Mouse (Mus musculus) kidney, embryonic 15.5 days (tissue): ENCODE measurements around the gene Olfr9. TPM values are rescaled to one million over a fixed set of nuclear protein-coding genes. Genes with fewer than 3 reads are reported as not detected.
"Not testable (repeated sequence)": the region's sequence is repeated elsewhere in the genome, so short reads cannot be mapped to it uniquely, and the experiment has no call there.

Source experiments
- ATAC-seq: fragments of 200-750 bp; cut with Nextera tagmentation; replicated peaks from 2 replicates; pipeline ENCODE4 v1.8.0; 2017; ENCODE audit warnings: moderate TSS enrichment; ENCODE audit not compliant: low FRiP score
- H3K27ac ChIP-seq: fragments of 300-500 bp; sonication (generic); 2 replicates; pipeline ENCODE4 v1.5.1; 2015; ENCODE audit warnings: mild to moderate bottlenecking, inconsistent platforms
- H3K27me3 ChIP-seq: fragments of 300-500 bp; sonication (generic); 2 replicates; pipeline ENCODE4 v1.6.1; 2015; ENCODE audit warnings: inconsistent platforms
- H3K36me3 ChIP-seq: fragments of 300-500 bp; sonication (generic); 2 replicates; pipeline ENCODE4 v1.6.1; 2015; ENCODE audit warnings: inconsistent platforms
- H3K4me1 ChIP-seq: fragments of 300-500 bp; sonication (generic); 2 replicates; pipeline ENCODE4 v1.6.1; 2015; ENCODE audit warnings: inconsistent platforms
- H3K4me2 ChIP-seq: fragments of 300-500 bp; sonication (generic); 2 replicates; pipeline ENCODE4 v1.6.1; 2015; ENCODE audit warnings: moderate library complexity, mild to moderate bottlenecking, inconsistent platforms
- H3K4me3 ChIP-seq: fragments of 300-500 bp; sonication (generic); replicated peaks from 2 replicates; pipeline ENCODE4 v1.5.1; 2015; ENCODE audit warnings: mild to moderate bottlenecking, inconsistent platforms
- H3K9ac ChIP-seq: fragments of 300-500 bp; sonication (generic); 2 replicates; pipeline ENCODE4 v1.6.1; 2015; ENCODE audit warnings: mild to moderate bottlenecking, inconsistent platforms
- H3K9me3 ChIP-seq: fragments of 300-500 bp; sonication (generic); replicated peaks from 2 replicates; pipeline ENCODE4 v1.6.1; 2016; ENCODE audit warnings: inconsistent platforms
- WGBS: fragments of 180-500 bp; shearing (Covaris S2); methylation state at CpG from one replicate; pipeline ENCODE4 v1.1.7; 2015; ENCODE audit warnings: mixed read lengths; 5-methylcytosine and 5-hydroxymethylcytosine counted together
- polyA plus RNA-seq: library from polyadenylated mRNA; unstranded; fragments of >200 nt; fragmentation: Nextera tagmentation; extraction: Ambion mirVana; gene quantifications from 2 replicates; pipeline ENCODE4 v1.2.1, GENCODE M21; 2015

Gene Olfr9
- not detected in 2 replicates for polyA plus RNA-seq

DNA sequence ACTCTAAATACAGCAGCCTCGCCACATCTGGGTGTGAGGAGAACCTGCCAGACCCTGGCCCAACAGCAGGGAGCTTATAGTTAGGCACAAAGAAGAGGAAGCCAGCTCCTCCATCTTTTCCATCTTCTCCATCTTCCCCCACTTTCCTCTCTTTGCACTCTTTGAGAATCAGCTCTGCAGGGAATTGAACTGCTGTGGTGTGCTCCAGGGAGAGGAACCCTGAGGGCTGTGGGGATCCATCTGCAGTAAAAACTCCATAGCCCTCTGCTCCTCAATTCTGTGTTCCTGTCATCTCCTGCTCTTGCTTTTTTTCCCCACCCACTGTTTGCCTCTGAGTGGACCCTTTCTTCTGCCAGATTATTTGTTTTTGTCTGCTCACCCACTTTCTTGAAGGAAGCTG, at the start of gene Olfr9:
Olfr9 (plus strand) TSS at position 301 of the 400 bp plus-strand sequence.
- H3K9me3 ChIP-seq, H3K27ac ChIP-seq, H3K36me3 ChIP-seq, H3K4me3 ChIP-seq, H3K27me3 ChIP-seq, H3K4me2 ChIP-seq, H3K9ac ChIP-seq, ATAC-seq, H3K4me1 ChIP-seq: not testable (repeated sequence)
- 54% methylated on average over 1 of the region's 1 CpGs for WGBS

DNA sequence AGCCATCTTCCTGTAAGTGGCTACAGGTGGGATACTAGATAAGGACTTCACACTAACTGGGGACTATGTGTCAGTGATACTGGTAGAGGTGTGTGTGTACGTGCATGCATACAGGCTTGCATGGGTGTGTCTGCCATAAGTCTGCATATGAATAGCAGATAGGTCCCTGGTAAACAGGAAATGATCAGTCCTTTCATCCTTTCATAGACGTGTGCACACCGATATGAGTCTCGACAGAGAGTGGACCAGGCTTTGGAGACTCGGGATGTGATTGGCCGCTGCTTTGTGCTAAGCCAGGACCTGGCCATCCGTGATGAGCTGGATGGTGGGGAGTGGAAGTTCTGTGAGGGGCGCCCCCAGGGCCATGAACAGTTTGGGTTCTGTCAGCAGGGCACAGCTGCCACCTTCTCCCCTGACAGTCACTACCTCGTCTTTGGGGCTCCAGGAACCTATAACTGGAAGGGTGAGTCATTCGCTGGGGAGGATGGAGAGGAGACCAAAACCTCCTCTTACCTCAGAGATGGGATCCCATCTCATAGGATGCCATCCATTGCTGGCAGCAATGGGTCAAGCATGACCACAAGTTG, 48.7 kb upstream of the Olfr9 start:
- H3K4me1 ChIP-seq = no peaks in the 10 kb centered on the region
- no peaks in the 10 kb centered on the region for H3K9me3 ChIP-seq
- peaks cover 13% of the 10 kb centered on the region for H3K27me3 ChIP-seq
- no peaks in the 10 kb centered on the region for H3K36me3 ChIP-seq
- 80% methylated on average over 10 of the region's 10 CpGs for WGBS
- H3K9ac ChIP-seq = no peak overlapping the region
- no peak overlapping the region for H3K27ac ChIP-seq
- no peak for ATAC-seq
- no peak overlapping the region for H3K4me2 ChIP-seq
- no peak overlapping the region for H3K4me3 ChIP-seq

DNA sequence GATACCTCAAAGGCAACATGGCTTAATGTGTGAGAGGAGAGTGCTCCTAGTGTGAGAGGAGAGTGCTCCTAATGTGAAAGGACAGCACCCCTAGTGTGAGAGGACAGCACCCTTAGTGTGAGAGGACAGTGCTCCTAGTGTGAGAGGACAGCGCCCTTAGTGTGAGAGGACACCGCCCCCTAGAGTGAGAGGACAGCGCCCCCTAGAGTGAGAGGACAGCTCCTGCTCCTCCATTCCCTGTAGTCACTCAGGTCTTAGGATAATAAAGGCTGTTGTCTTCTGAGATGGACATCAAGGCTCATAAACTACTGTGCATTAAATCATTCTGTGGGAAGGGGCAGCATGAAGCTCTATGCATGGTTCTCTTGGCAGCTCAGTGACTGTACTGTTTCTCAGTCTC, 43.6 kb upstream of the Olfr9 start:
- no peaks in the 10 kb centered on the region for H3K27me3 ChIP-seq
- no peaks in the 10 kb centered on the region for H3K9me3 ChIP-seq
- H3K27ac ChIP-seq = no peak overlapping the region
- no peak overlapping the region for H3K4me3 ChIP-seq
- 26% methylated on average over 3 of the region's 3 CpGs for WGBS
- no peaks in the 10 kb centered on the region for H3K36me3 ChIP-seq
- ATAC-seq = 0 out of 2 replicates have a peak, but pooled peaks have one; percentile 6
- H3K9ac ChIP-seq = no peak overlapping the region
- no peaks in the 10 kb centered on the region for H3K4me1 ChIP-seq
- H3K4me2 ChIP-seq = no peak overlapping the region

DNA sequence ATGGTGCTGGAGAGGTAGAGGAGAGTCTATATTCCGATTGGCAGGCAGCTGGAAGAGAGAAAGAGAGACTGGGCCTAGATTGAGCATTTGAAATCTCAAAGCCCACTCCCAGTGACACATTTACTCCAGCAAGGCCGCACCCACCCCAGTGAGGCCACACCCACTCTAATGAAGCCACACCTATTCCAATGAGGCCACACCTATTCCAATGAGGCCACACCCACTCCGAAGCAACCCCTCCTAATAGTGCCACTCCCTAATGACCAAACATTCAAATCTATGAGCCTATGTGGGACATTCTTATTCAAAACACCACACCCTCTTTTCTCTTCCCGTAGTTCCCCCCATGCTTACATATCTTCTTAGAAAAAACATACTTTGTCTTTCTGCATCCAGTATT, 41.7 kb upstream of the Olfr9 start:
- Histone ChIP-seq H3K27ac (no peak overlapping the region), H3K4me1 (no peaks in the 10 kb centered on the region), H3K27me3 (no peaks in the 10 kb centered on the region), H3K9ac (no peak overlapping the region), H3K36me3 (no peaks in the 10 kb centered on the region), H3K9me3 (no peaks in the 10 kb centered on the region), H3K4me3 (no peak overlapping the region), H3K4me2 (no peak overlapping the region)
- no peak for ATAC-seq
- 81% methylated on average over 4 of the region's 4 CpGs for WGBS

DNA sequence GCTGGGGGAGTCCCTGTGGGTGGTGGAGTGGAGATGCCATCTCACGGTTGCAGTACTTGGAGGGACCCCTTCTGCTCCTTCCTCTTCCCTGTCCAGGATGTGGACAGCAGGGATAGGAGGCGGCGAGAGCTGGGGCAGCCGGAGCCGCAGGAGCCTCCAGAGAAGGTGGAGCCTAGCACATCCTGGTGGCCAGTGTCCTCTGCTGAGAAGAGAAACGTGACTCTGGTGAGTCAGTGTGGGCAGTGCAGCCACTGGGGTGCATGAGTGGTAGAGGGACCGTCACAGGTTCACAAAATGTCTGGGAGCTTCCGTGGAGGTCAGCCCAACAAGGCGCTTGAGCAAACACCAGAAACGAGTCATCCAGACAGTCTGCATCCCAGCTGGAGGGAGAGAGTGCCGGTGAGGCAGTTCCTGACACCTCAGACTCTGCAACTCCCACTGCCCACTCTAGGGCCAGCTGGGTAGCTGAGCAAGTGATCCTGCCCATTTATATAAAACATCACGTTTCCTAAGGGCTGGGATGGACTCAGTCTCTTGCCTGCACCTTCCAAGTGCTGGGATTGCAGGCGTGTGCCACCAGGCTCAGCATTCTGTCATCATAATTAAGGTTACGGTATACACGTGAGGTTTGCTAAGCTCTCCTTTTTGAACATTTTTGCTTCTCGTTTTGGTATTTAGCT, 38.9 kb upstream of the Olfr9 start:
- Histone ChIP-seq H3K27ac (no peak overlapping the region), H3K4me2 (no peak overlapping the region), H3K4me3 (no peak overlapping the region), H3K9ac (no peak overlapping the region), H3K36me3 (no peaks in the 10 kb centered on the region), H3K4me1 (no peaks in the 10 kb centered on the region), H3K27me3 (no peaks in the 10 kb centered on the region), H3K9me3 (no peaks in the 10 kb centered on the region)
- no peak; the same call in 1 of the 2 replicates for ATAC-seq
- 54% methylated on average over 16 of the region's 16 CpGs for WGBS

DNA sequence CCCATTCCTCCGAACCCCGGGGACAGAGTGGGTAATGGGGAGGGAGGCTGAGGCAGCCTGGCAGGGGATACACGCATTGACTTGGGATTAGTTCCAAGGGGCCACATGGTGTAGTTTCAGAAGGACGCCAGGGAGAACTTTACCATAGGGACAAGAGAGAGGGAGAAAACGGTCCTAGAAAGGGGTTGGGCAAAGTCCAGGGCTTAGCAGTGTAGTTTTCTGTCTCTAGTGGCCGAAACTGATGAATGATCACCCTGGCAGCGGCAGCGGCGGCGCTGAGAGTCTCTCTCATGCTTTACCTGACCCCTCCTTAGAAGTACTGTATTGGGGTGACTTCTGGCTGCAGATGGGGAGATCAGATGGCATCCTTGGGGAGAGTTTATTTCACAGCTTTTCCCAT, 30.9 kb upstream of the Olfr9 start:
- H3K9ac ChIP-seq = no peak overlapping the region
- no peaks in the 10 kb centered on the region for H3K9me3 ChIP-seq
- no peak for ATAC-seq
- no peaks in the 10 kb centered on the region for H3K36me3 ChIP-seq
- H3K4me3 ChIP-seq = no peak overlapping the region
- no peaks in the 10 kb centered on the region for H3K4me1 ChIP-seq
- H3K27ac ChIP-seq = no peak overlapping the region
- no peak overlapping the region for H3K4me2 ChIP-seq
- WGBS = 81% methylated on average over 10 of the region's 10 CpGs
- 0 out of 2 replicates have a peak, but pooled peaks cover 4% of the 10 kb centered on the region for H3K27me3 ChIP-seq

DNA sequence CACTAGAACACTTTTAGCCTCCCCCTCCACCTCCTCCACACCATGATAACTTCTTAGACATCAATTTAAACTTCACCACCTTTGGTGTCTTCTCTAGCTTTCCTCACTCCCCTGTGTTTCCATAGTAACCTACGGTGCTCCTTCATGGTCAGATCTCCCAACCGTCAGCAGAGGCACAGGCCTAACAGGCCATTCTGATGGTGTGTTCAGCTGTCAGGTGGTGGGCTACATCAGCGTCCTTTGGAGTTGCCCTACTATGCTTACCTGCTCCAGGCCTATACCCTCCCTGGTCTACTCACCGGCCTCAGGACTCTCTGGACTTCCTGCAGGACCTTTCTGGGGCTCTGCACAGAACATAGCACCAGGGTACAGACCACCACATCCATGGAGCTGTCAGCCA, 29.1 kb upstream of the Olfr9 start:
- ATAC-seq = no peak
- H3K9me3 ChIP-seq = no peaks in the 10 kb centered on the region
- no peak overlapping the region for H3K27ac ChIP-seq
- H3K27me3 ChIP-seq = 0 out of 2 replicates have a peak, but pooled peaks cover 4% of the 10 kb centered on the region
- H3K9ac ChIP-seq = no peak overlapping the region
- H3K4me2 ChIP-seq = no peak overlapping the region
- 64% methylated on average over 4 of the region's 4 CpGs for WGBS
- no peaks in the 10 kb centered on the region for H3K36me3 ChIP-seq
- no peak overlapping the region for H3K4me3 ChIP-seq
- H3K4me1 ChIP-seq = no peaks in the 10 kb centered on the region

DNA sequence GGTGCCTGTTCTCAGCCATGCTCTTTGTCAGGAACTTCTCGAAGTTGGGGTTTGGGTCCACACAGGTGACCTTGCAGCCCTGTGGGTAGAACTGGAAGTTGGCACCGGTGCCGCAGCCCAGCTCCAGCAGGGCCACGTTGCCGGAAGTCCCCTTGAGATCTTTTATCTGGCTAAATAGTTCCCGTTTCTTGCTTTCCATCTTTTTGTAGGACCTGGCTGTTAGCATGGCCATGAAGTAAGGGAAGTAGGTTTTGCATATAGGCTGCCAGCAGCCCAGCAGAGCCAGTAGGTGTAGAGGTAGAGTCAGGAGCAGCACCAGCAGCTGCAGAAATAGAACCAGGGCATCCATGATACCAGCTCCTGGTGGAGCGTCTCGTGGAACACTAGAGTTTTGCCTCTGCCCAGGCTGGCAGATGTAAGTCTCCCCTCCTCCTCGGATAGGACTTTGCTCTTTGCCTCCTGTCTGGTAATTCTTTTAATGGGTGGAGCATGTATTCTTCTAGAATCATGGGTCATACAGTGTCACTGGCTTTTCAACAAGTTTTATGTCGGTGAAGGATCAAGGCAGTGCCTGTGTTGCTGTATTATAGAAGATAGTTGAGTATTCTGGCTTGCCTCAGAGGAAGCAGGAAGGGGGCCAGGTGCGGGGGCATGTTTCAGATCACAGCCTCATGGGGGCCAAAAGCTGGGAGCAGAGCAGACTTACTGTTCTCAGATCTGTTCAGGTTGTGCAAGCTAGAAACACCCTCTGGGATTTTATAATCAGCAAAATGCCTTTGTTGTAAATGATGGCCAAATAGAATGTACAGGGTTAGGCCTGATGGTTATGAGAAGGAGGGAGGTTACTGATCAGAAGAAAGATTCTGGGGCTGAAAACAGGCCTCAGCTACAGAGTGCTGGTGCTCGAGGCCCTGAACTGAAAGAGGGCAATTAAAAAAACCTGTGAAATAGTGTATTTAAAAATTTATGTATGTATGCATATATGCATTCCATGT, 28.3 kb upstream of the Olfr9 start, which contains the start of gene Mettl7b:
Mettl7b (minus strand) TSS at position 399 of the 995 bp plus-strand sequence.
- Histone ChIP-seq H3K4me3 (no peak within 1 kb of the TSS), H3K4me1 (no peaks in the 10 kb centered on the region), H3K4me2 (no peak within 1 kb of the TSS), H3K27ac (no peak within 1 kb of the TSS), H3K9me3 (no peaks in the 10 kb centered on the region), H3K27me3 (0 out of 2 replicates have a peak, but pooled peaks cover 4% of the 10 kb centered on the region), H3K36me3 (no peaks in the 10 kb centered on the region), H3K9ac (no peak within 1 kb of the TSS)
- 75% methylated on average over 12 of the region's 12 CpGs for WGBS
- peak; percentile 12; the same call in 1 of the 2 replicates for ATAC-seq

DNA sequence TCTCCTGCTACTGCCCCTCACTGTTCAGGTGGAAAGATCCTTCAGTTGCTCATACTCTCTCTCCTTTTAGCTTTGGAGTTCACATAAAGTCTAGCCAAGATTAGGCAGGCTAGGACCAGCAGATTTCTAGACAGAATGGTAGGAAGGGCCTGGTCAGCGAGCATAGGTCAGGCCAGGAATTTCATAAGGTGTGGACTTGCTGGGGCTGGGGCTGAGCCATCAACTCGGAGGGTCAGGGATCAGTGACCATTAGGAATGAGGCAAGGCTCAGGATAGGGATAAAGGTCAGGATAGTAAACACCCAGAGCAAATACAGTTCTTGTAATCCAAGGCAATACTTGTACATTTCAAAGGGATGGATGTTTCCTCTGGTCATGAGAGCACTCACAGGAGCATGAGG, 24.3 kb upstream of the Olfr9 start:
- Histone ChIP-seq H3K4me3 (no peak overlapping the region), H3K4me1 (no peaks in the 10 kb centered on the region), H3K4me2 (no peak overlapping the region), H3K36me3 (no peaks in the 10 kb centered on the region), H3K9me3 (no peaks in the 10 kb centered on the region), H3K9ac (no peak overlapping the region), H3K27ac (0 out of 2 replicates have a peak overlapping the region, but pooled peaks have one; percentile 32), H3K27me3 (no peaks in the 10 kb centered on the region)
- ATAC-seq = peak; percentile 71
- WGBS = 64% methylated on average over 2 of the region's 2 CpGs

DNA sequence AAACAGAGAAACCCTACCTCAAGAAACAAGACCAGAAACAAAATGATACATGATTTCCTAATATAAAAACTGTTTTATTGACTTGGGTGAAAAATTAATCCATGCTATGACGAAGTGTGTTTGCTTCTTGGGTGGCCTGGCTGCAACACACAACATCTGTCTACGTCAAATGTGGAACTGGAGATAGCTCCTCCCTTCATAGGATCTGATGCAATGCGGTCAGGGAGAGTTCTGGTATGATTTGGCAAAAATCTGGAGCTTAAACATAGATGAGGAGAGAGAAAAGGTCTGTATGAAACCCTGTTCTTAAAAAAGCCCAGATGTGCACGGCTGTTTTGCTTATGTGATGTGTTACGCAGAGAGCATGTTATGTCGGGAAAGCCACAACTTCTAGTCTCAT, 23.4 kb upstream of the Olfr9 start:
- H3K27ac ChIP-seq = no peak overlapping the region
- H3K9me3 ChIP-seq = no peaks in the 10 kb centered on the region
- H3K4me1 ChIP-seq = no peaks in the 10 kb centered on the region
- no peak for ATAC-seq
- H3K4me2 ChIP-seq = no peak overlapping the region
- no peaks in the 10 kb centered on the region for H3K36me3 ChIP-seq
- no peak overlapping the region for H3K4me3 ChIP-seq
- 86% methylated on average over 6 of the region's 6 CpGs for WGBS
- no peak overlapping the region for H3K9ac ChIP-seq
- no peaks in the 10 kb centered on the region; the same call in none of the 2 replicates for H3K27me3 ChIP-seq

DNA sequence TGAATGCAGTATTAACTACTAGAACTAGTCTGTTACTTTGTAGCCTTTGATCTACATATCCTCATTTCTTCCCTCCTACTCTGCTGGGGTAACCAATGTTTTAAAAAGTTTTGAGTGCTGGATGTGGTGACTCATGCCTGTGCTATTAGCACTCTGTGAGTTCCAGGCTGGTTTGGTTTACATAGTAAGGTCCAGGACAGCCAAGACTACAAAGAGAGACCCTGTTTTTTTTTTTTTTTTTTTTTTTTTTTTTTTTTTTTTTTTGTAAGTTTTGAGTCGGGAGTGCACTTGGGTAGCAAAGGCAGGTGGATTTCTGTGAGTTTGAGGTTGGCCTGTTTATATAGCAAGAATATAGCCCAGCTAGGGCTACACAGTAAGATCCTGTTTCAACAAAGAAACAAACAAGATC, 20.9 kb upstream of the Olfr9 start:
- Histone ChIP-seq H3K9me3 (no peaks in the 10 kb centered on the region), H3K27me3 (no peaks in the 10 kb centered on the region; the same call in none of the 2 replicates), H3K9ac (no peak overlapping the region), H3K27ac (no peak overlapping the region), H3K4me3 (no peak overlapping the region), H3K4me2 (no peak overlapping the region), H3K4me1 (no peaks in the 10 kb centered on the region), H3K36me3 (no peaks in the 10 kb centered on the region)
- 20% methylated on average over 1 of the region's 1 CpGs for WGBS
- no peak for ATAC-seq
